Mouse (Mus musculus): ENCODE measurements at regions not wholly inside any gene's neighbourhood (a gene's known extent, or its start where the extent isn't known, plus 50 kb on each side); places are given as distances from the start of the nearest gene placed in this dataset.

DNA sequence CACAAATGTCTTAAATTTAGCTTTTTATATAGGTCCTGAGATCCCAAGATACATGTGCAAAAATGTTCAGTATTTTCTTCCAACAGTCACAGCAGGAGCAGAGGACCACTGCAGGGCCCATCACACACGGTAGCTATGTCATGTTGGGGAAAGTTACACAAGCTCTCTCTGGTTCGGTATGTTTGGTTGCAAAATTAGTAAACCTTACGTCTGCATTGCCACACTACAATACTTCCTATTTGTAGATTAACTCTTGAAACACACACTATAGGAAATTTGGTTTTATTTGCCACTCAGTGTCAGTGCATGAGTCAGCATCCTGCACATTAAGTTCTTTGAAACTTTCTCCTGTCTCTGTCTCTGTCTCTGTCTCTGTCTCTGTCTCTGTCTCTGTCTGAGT lies 82.0 kb downstream of the Cth start:
- DNase-seq (ENCODE audit: low read depth, low spot score) = no peak

DNA sequence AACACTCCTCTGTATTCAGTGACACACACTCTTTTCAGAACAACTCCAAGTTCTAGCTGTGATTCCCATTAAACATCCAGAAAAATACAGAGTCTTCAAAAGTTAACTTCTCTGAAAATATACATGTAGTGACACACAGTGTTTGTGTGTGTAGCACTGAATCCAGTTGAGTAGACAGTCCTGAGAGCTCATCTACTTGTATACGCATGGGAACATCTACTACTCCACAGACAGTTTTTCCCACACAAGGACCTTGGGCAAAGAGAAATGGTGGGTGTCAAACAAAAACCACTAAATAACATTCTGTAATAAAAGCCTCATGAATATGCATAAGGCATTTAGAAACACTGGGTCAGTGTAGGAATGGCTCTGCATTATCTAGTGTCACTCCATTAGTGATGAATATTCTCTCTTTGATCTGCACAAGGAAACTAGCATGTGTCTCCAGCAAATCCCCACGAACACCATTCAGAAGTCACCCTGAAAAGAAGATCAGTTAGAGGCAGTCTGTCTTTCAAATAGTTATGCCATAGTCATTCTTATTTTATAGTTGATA lies 83.6 kb downstream of the Cth start:
- no peak for DNase-seq (ENCODE audit: low read depth, low spot score)

- no peak for DNase-seq (ENCODE audit: low read depth, low spot score)
Measured at GRCm38 (mm10) chr3:157804307-157804706, 120.6 kb downstream of the Cth start.

- DNase-seq (ENCODE audit: low read depth, low spot score) = no peak
Measured at GRCm38 (mm10) chr3:157803356-157803755, 121.5 kb downstream of the Cth start.

- no peak for DNase-seq (ENCODE audit: low read depth, low spot score)
Measured at GRCm38 (mm10) chr3:157787559-157788256, 137.2 kb downstream of the Cth start.

DNA sequence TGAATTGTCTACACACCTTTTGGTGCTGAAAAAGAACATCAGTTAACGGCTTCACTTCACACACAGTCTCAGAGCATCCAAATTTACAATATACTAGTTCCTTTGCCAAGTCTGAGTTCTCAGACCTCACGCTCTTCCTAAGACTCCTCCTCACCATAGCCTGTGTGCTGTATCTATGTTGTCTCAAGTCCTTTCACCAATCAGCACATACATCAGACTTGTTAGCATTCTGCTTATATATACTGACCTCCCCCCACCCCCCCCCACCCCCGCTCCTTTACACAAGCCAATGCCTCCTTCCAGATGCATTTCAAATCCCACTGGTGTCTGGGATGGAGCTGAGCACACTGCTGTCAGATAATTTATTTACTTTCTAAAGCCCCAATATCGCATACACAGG lies 143.8 kb downstream of the Cth start:
- no peak for DNase-seq (ENCODE audit: low read depth, low spot score)

DNA sequence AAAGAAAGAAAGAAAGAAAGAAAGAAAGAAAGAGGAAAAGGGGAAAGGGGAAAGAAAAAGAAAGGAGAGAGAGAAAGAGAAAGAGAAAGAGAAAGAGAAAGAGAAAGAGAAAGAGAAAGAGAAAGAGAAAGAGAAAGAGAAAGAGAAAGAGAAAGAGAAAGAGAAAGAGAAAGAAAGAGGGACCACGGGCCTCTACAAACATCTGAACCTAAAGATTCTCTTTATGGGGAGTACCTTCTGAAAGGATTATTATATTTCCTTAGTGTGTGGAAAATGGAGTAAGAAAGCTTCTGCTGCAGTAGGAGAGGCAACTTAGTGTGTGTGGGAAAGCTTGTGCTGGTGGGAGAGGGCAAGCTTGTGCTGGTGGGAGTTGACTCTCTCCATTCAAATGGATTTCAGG lies 147.1 kb downstream of the Cth start:
- no peak for DNase-seq (ENCODE audit: low read depth, low spot score)

- DNase-seq (ENCODE audit: low read depth, low spot score) = no peak
Measured at GRCm38 (mm10) chr3:157763487-157764199, 161.2 kb downstream of the Cth start.

DNA sequence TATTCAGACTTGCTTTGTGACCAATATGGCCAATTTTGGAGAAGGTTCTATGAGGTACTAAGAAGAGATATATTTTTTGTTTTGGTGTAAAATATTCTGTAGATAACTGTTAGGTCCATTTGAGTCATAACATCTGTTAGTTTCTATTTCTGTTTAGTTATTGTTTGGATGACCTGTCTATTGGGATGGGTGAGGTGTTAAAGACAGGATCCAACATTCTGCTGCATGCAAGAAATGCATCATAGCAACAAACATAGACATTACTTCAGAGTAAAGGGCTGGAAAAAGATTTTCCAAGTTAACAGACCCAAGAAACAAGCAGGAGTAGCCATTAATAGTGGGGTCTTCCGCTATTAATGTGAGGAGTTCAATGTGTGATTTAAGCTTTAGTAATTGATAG lies 165.0 kb downstream of the Cth start:
- no peak for DNase-seq (ENCODE audit: low read depth, low spot score)

- DNase-seq (ENCODE audit: low read depth, low spot score) = no peak
Measured at GRCm38 (mm10) chr3:157754826-157755225, 170.1 kb downstream of the Cth start.

GRCm38 (mm10) chr3:157750266-157750665 lies 174.6 kb downstream of the Cth start:
- no peak for DNase-seq (ENCODE audit: low read depth, low spot score)

DNA sequence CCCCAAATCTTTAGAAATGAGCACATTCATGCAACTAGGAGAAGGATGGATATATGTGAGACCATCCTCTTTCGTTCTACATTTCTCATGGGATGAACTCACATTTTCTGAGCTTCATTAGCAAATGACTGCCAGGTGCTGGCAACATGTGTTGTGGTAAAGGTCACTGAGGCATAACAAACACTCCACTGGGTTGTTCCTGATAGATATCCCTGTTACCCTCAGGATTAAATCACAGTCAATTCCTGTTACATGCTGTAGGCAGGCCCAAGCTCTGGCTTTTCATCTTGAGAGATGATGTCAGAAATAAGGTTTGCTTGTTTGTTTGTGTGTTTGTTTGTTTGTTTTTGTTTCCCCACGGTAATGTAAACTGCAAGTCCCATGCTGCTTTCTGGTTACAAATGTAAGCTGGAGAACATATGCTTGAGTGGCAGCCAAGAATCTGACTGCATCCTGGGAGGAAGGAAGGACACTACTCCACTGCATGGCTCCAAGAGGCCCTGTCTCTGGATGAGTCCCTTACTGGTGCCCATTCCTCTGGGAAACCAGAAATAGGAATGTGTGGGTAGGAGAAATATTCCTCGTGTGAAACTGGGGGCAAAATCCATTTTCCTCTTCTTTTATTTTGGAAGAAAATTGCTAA lies 176.4 kb downstream of the Cth start:
- DNase-seq (ENCODE audit: low read depth, low spot score) = no peak

DNA sequence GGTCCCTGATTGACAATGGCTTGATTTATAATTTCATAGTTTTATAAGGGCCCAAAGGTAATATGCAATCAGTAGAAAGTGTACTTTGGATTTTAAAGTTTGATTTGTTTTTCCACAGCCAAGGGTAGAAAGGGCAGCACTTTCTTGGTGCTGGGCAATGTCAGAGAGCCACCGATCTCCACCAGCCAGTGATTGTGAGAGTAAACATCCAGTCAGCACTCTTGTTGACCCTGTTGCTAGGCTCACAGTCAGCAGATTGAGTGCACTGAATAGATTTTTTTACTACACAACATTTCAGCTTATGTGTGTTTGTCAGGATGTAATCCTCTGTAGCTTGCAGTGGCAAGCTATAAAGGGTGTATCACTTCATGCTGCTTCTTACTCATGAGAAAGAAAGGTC lies 176.3 kb downstream of the Ptger3 start:
- DNase-seq (ENCODE audit: low read depth, low spot score) = no peak

DNA sequence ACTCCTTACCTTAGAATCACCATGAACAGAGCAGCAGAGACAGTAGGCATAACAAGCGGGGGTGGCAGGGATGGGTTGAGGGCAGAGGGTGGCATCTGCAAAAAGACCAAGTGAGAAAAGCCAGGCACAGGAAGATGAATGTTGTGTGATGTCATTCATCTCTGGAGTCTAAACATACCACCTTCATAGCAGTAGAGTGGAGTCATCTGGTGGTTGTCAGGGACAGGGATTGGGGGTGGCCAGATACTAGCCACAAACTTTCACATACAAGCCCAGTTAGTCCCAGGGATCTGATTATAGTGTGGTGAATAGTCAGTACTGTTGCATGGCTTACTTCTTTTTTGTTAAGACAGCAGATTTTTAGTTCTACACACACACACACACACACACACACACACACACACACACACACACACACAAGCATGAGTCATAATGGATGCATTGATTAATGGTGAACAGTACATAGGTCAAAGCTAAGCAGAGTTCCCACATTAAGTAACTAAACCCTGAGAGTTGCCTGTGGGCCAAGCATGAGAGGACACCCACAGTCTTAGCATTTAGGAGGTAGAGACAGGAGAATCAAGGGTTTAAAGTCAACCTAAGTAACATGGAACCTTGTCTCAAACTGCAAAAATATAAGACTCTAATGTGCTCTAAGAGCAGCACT lies 173.1 kb downstream of the Ptger3 start:
- DNase-seq (ENCODE audit: low read depth, low spot score) = no peak

GRCm38 (mm10) chr3:157732136-157732940 lies 165.6 kb downstream of the Ptger3 start:
- DNase-seq (ENCODE audit: low read depth, low spot score) = no peak

DNA sequence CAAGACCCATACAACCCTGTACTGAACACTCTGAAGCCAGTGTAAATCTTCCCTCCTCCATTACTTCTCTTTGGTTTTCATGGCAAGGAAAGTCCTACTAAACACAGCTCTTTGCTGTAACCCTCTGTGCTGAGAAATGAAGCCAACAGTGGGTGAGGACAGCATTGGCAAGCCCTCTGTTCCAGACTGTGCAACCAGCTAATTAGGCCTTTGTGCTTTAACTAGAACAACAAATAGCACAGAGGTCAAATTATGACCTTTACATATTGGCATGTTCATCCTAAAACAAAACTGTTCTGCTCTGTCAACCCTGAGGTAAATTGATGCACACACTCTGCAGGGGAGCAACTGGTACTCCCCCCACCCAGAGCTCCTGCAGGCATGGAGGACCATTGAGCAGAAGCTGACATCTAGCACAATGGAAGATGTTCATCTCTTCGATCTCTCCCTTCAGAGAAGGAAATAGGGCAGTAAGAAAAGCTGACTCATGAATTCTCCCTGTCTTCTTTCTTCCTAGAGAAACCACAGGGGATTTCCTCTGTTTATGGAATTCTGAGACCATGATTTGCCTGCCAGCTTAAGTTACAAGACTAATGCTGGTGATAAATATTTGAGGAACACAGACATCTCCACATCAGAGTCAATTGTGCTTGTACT lies 163.1 kb downstream of the Ptger3 start:
- DNase-seq (ENCODE audit: low read depth, low spot score) = no peak

DNA sequence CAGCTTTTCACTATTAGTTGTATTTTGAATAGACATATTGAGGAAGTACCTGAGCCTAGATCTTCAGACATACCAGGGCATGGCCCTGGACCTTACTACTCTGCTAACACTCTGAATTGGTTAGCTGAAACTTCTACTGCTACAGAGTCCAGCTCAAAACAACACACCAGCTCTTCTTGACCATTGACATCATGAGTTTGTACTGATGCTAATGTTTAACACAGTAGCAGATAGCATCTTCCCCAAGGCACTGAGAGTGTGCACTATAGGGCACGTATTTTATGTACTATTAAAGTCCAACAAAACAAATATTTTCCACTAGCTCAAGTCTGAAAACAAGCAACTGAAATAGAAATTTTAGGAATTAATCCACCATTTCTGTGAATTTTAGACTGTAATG lies 157.8 kb downstream of the Ptger3 start:
- DNase-seq (ENCODE audit: low read depth, low spot score) = no peak

GRCm38 (mm10) chr3:157723184-157723583 lies 156.5 kb downstream of the Ptger3 start:
- DNase-seq (ENCODE audit: low read depth, low spot score) = no peak

DNA sequence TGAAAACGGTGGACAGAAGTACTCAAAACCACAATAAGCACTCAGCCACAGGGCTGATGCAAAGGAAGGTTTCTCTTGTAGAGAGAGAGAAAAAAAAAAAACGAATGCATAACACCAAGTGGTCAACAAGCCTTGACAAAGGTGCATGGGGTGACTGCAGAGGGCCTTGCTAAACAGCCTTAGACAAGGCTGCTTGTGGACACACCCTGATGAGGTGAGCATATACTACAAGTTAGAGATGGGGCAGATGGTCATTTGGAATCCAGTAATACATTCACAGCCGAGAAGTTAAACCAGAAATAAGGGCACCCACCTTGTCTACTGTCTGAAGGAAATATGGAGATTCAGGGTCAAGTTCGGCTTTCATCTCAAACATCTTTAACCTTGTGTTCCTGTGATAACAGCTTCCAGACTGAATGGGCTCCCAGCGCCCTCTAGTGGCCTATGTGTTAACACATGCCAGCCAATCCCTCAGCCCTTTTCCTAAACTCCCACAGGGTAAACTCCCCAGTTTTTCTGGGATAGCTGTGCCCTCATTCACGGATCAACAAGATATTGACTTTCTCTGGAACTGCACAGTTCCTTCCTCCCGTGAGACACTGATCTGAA lies 150.7 kb downstream of the Ptger3 start:
- peak; percentile 64 for DNase-seq (ENCODE audit: low read depth, low spot score)

DNA sequence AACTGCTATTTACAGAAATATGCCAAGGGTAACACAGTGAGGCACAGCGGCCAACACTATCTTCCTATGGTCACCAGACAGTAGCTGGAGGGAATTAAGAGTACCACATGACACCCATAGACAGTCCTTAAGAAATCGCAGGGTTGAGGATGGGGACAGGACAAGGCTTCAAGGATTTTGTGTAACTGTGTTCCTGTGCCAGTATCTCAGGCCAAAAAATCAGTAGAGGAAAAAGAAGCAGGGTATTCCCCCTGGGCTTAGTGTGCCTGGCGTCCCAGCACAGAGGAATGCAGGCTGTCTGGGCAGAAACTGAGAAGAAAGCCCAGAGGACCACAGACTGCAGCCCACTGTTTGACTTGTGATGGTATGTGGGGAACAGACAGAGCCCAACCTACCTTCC lies 147.3 kb downstream of the Ptger3 start:
- no peak for DNase-seq (ENCODE audit: low read depth, low spot score)
